In the genomic region with DNA sequence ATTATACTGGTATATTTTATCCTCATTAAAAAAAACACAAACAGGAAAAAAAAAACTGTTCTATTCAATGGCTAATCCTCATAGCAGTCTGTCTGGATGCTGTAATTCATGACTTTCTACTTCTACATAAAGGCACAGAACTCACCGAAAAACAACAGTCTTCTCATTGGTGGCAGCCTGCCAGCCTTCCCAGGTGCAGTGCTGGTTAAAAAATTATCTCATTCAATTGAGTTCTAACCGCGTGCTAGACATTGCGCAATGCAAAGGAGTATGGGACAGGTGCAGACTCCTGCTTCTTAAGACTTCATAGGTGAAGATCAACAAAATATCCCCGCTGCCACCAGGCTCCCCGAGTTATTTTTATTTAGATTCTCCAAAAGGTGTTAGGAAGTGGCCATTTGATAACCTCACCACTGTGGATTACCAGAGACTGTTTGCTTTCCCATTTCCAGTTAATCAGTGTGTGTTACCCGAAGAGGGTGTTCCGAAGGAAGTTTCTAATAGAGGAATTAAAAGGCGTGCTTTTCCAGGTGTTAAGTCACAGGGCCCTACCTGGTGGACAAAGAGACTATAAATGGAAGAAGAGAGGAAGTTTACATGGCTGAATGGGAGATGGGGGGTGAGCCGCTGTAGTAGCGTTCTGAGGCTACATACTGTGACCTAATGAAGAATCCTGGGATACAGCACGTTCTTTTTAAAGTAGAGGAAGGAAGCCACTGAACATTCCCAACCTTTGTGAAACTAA, we compare ENCODE assay signal across 13 mouse cellular contexts. TPM values are rescaled to one million over a fixed set of nuclear protein-coding genes. Genes with fewer than 3 reads are reported as not detected.
A peak's percentile ranks its signal among the peaks of the same experiment; 100 is the strongest.
DNase-seq lines count a peak whose midpoint lies in the region; ATAC-seq and TF ChIP-seq lines count a peak whose summit lies in the region.
"Had no signal": no experiment of that assay in that cellular context is flagged by ENCODE, and none has a peak within 500 bp of the region (broad histone marks: within the 10 kb centered on the region; RNA-seq: fewer than 3 reads in every experiment).

No protein-coding gene starts in this region.

- no peak overlapping the region for H3K9ac ChIP-seq in limb, embryonic 14.5 days (ENCODE audit: low read depth, low read length, severe bottlenecking)
- H3K9ac ChIP-seq: neural tube, embryonic 13.5 days had no signal

- 47% methylated on average over 12 of the region's 12 CpGs for WGBS in lung, adult 2 months
- WGBS in limb, embryonic 14.5 days, result 51% methylated on average over 12 of the region's 12 CpGs
- 67% methylated on average over 12 of the region's 12 CpGs for WGBS in heart, embryonic 10.5 days

- TF ChIP-seq CTCF in lung, adult 2 months (IDR thresholded peaks at IDR 0.05; ENCODE audit: insufficient read depth, low read length), result no peak

- ATAC-seq in limb, embryonic 14.5 days (ENCODE audit: low FRiP score, low read depth), result peak; percentile 55; the same call in 1 of the 2 replicates
- ATAC-seq: forebrain, embryonic 16.5 days had no signal

- H3K27ac ChIP-seq in limb, embryonic 14.5 days (replicated peaks; ENCODE audit: low read depth, low read length), result no peak overlapping the region
- no peak overlapping the region for H3K27ac ChIP-seq in heart, embryonic 10.5 days
- H3K27ac ChIP-seq: neural tube, embryonic 13.5 days had no signal

- peak; percentile 13 for DNase-seq in lung, adult 2 months
- DNase-seq in lung, postnatal 10 days, result no peak
- DNase-seq in cerebellum, postnatal 25 days, result peak; percentile 66 to 77
- DNase-seq in limb, embryonic 14.5 days (ENCODE audit: low spot score), result peak; percentile 64
- no peak for DNase-seq in adrenal gland, adult 2 months
- no peak for DNase-seq in heart, embryonic 10.5 days (ENCODE audit: low spot score)
- DNase-seq in neural tube, embryonic 10.5 days (ENCODE audit: extremely low spot score, low spot score), result no peak
- DNase-seq: embryo, embryonic 11 days had no signal

- no peaks in the 10 kb centered on the region for H3K9me3 ChIP-seq in limb, embryonic 14.5 days (ENCODE audit: control insufficient read depth, low read length)
- no peaks in the 10 kb centered on the region for H3K9me3 ChIP-seq in heart, embryonic 10.5 days
- H3K9me3 ChIP-seq: neural tube, embryonic 13.5 days had no signal

- no peak for TF ChIP-seq POLR2A in lung, adult 2 months (IDR thresholded peaks at IDR 0.05; ENCODE audit: borderline replicate concordance, extremely low read depth, low read depth, low read length)
- TF ChIP-seq POLR2A in limb, embryonic 14.5 days (IDR thresholded peaks at IDR 0.05; ENCODE audit: borderline replicate concordance, extremely low read depth, insufficient read depth, insufficient read length), result no peak

- no peak overlapping the region for H3K4me3 ChIP-seq in lung, adult 2 months (replicated peaks; ENCODE audit: extremely low read depth, low read depth, low read length)
- H3K4me3 ChIP-seq in limb, embryonic 14.5 days (replicated peaks; ENCODE audit: low read length), result no peak overlapping the region
- H3K4me3 ChIP-seq in heart, embryonic 10.5 days, result no peak overlapping the region
- H3K4me3 ChIP-seq: neural tube, embryonic 13.5 days had no signal

- no peaks in the 10 kb centered on the region for H3K4me1 ChIP-seq in lung, adult 2 months (ENCODE audit: control insufficient read depth, insufficient read depth, low read length)
- H3K4me1 ChIP-seq in limb, embryonic 14.5 days (ENCODE audit: control insufficient read depth, insufficient read depth, low read length), result peaks cover 4% of the 10 kb centered on the region; the same call in 1 of the 2 replicates
- H3K4me1 ChIP-seq in heart, embryonic 10.5 days, result peaks cover 6% of the 10 kb centered on the region; the same call in 1 of the 2 replicates

- H3K4me2 ChIP-seq in limb, embryonic 14.5 days (replicated peaks; ENCODE audit: low read depth, low read length, severe bottlenecking), result no peak overlapping the region
- H3K4me2 ChIP-seq: neural tube, embryonic 13.5 days had no signal

- H3K36me3 ChIP-seq in limb, embryonic 14.5 days (ENCODE audit: control insufficient read depth, insufficient read depth, low read length), result no peaks in the 10 kb centered on the region
- no peaks in the 10 kb centered on the region for H3K36me3 ChIP-seq in heart, embryonic 10.5 days
- H3K36me3 ChIP-seq: neural tube, embryonic 13.5 days had no signal

- H3K27me3 ChIP-seq in limb, embryonic 14.5 days (ENCODE audit: control insufficient read depth, insufficient read depth, low read length), result no peaks in the 10 kb centered on the region
- no peaks in the 10 kb centered on the region for H3K27me3 ChIP-seq in heart, embryonic 10.5 days (ENCODE audit: insufficient read depth, poor library complexity, severe bottlenecking)
- H3K27me3 ChIP-seq: neural tube, embryonic 13.5 days had no signal

RNA-seq across cellular contexts. Expression of a gene that starts 8.5 kb away (rescaled TPM):
- polyA plus RNA-seq in lung, adult 2 months (2012; rRNA removed), result not detected in 2 replicates
- polyA plus RNA-seq in limb, embryonic 14.5 days (2012; rRNA removed), result not detected in 2 replicates
- polyA plus RNA-seq in limb, embryonic 14.5 days (2014; fragmentation: Nextera tagmentation; extraction: Ambion mirVana), result not detected in 2 replicates
- total RNA-seq in adrenal gland, adult 2 months (2021), result not detected
- polyA plus RNA-seq in adrenal gland, adult 2 months (2012; rRNA removed), result not detected in 2 replicates
- polyA plus RNA-seq in heart, embryonic 10.5 days (2016; fragmentation: Nextera tagmentation; extraction: Ambion mirVana), result not detected in 2 replicates
- total RNA-seq: ES-E14 had no signal
- polyA plus RNA-seq: heart, embryonic 14.5 days; limb, embryonic 11.5 days had no signal

RNA-seq across cellular contexts. Expression of a gene that starts 26.3 kb away (rescaled TPM):
- 0.43 and 0.53 TPM in 2 replicates for polyA plus RNA-seq in lung, adult 2 months (2012; rRNA removed)
- polyA plus RNA-seq in limb, embryonic 14.5 days (2012; rRNA removed), result 12.2 and 15.2 TPM in 2 replicates
- polyA plus RNA-seq in limb, embryonic 14.5 days (2014; fragmentation: Nextera tagmentation; extraction: Ambion mirVana), result 9.6 and 15.8 TPM in 2 replicates
- 10 to 100 TPM; 19.5 to 25.9 TPM for total RNA-seq in adrenal gland, adult 2 months (2021)
- polyA plus RNA-seq in adrenal gland, adult 2 months (2012; rRNA removed), result 42.4 and 45.0 TPM in 2 replicates
- 0.76 and 4.0 TPM in 2 replicates for polyA plus RNA-seq in heart, embryonic 10.5 days (2016; fragmentation: Nextera tagmentation; extraction: Ambion mirVana)

Comparison
In these comparisons a context has a peak if more than half of its experiments do, and no peak if none do; other contexts are left out.
1. DNase-seq: peak in lung, adult 2 months (single experiment), cerebellum, postnatal 25 days (2 of 2) and limb, embryonic 14.5 days (single experiment); none in lung, postnatal 10 days (single experiment), adrenal gland, adult 2 months (single experiment), heart, embryonic 10.5 days (single experiment) and neural tube, embryonic 10.5 days (single experiment).